Mouse (Mus musculus) lung, adult 2 months (tissue): ENCODE results near the gene Anks1.

ENCODE experiments used
- CTCF ChIP-seq: fragments of 200-500 bp; IDR thresholded peaks from 2 replicates; pipeline ENCODE4 v1.5.1; 2011; ENCODE audit warnings: mild to moderate bottlenecking, low read length, control low read depth; ENCODE audit not compliant: insufficient read depth
- POLR2A ChIP-seq: fragments of 200-500 bp; IDR thresholded peaks from 2 replicates; pipeline ENCODE4 v1.6.1; 2011; ENCODE audit warnings: low read depth, mild to moderate bottlenecking, control low read depth, low read length, borderline replicate concordance; ENCODE audit errors: extremely low read depth

GRCm38 (mm10) chr17:28022854-28023655 lies 113.9 kb downstream of the Anks1 start:
- no peak for TF ChIP-seq CTCF
- no peak for TF ChIP-seq POLR2A
